Mouse (Mus musculus) ovary, postnatal 36 days (tissue): ENCODE data around the gene Rhobtb1.

Source experiments
- DNase-seq: peaks from one replicate; pipeline ENCODE4 v3.0.0; 2022; ENCODE audit warnings: low spot score, mixed read lengths

The Rhobtb1 gene

GRCm38 (mm10) chr10:69163216-69163615 lies 12.0 kb downstream of the Rhobtb1 start:
- no peak for DNase-seq

- DNase-seq, result no peak
These were observed 13.9 kb downstream of the Rhobtb1 start for GRCm38 (mm10) chr10:69165125-69165524.

- DNase-seq, result no peak
These were observed 14.6 kb downstream of the Rhobtb1 start for GRCm38 (mm10) chr10:69165847-69166246.

GRCm38 (mm10) chr10:69166514-69166913 lies 15.3 kb downstream of the Rhobtb1 start:
- DNase-seq, result no peak

GRCm38 (mm10) chr10:69172412-69172811 lies 21.2 kb downstream of the Rhobtb1 start:
- DNase-seq, result no peak

GRCm38 (mm10) chr10:69176116-69176515 lies 24.9 kb downstream of the Rhobtb1 start:
- DNase-seq, result no peak

GRCm38 (mm10) chr10:69179341-69179740 lies 28.1 kb downstream of the Rhobtb1 start:
- no peak for DNase-seq

GRCm38 (mm10) chr10:69180997-69181396 lies 29.8 kb downstream of the Rhobtb1 start:
- DNase-seq, result no peak

GRCm38 (mm10) chr10:69184903-69185302 lies 33.7 kb downstream of the Rhobtb1 start:
- no peak for DNase-seq

GRCm38 (mm10) chr10:69185431-69185830 lies 34.2 kb downstream of the Rhobtb1 start:
- DNase-seq, result no peak

GRCm38 (mm10) chr10:69185894-69186893 lies 35.0 kb downstream of the Rhobtb1 start:
- peak; percentile 55 for DNase-seq

GRCm38 (mm10) chr10:69187773-69188443 lies 36.7 kb downstream of the Rhobtb1 start:
- DNase-seq, result no peak

- no peak for DNase-seq
These were observed 39.4 kb downstream of the Rhobtb1 start for GRCm38 (mm10) chr10:69190434-69191160.

- DNase-seq, result no peak
These were observed 41.0 kb downstream of the Rhobtb1 start for GRCm38 (mm10) chr10:69192266-69192665.

- DNase-seq, result no peak
These were observed 42.5 kb downstream of the Rhobtb1 start for GRCm38 (mm10) chr10:69193721-69194120.

GRCm38 (mm10) chr10:69204677-69205400 lies 53.6 kb downstream of the Rhobtb1 start:
- DNase-seq, result no peak

GRCm38 (mm10) chr10:69206081-69206480 lies 54.8 kb downstream of the Rhobtb1 start:
- DNase-seq, result no peak

GRCm38 (mm10) chr10:69207481-69207880 lies 56.2 kb downstream of the Rhobtb1 start:
- no peak for DNase-seq

- no peak for DNase-seq
These were observed 56.9 kb downstream of the Rhobtb1 start for GRCm38 (mm10) chr10:69207981-69208630.

- DNase-seq, result no peak
These were observed 57.5 kb downstream of the Rhobtb1 start for GRCm38 (mm10) chr10:69208705-69209104.

GRCm38 (mm10) chr10:69210006-69210405 lies 58.8 kb downstream of the Rhobtb1 start:
- DNase-seq, result no peak
